Mouse (Mus musculus) olfactory bulb, adult 2 months (tissue): Measurements from ENCODE around the gene Birc5. TPM values are rescaled to one million over a fixed set of nuclear protein-coding genes. Genes with fewer than 3 reads are reported as not detected.
A peak's percentile ranks its signal among the peaks of the same experiment; 100 is the strongest.

Experiments used
- H3K27ac ChIP-seq: fragments of 200-500 bp; 2 replicates; pipeline ENCODE4 v1.5.1; 2012; ENCODE audit warnings: low read depth, low read length; ENCODE audit not compliant: insufficient read depth
- H3K4me1 ChIP-seq: fragments of 200-500 bp; 2 replicates; pipeline ENCODE4 v1.6.1; 2012; ENCODE audit warnings: low read length; ENCODE audit not compliant: control insufficient read depth, insufficient read depth
- H3K4me3 ChIP-seq: fragments of 200-500 bp; 2 replicates; pipeline ENCODE4 v1.5.1; 2012; ENCODE audit warnings: mild to moderate bottlenecking, low read depth, low read length, moderate library complexity; ENCODE audit not compliant: insufficient read depth
- CTCF ChIP-seq: fragments of 200-500 bp; IDR thresholded peaks from 2 replicates; pipeline ENCODE4 v1.5.1; 2012; ENCODE audit warnings: low read depth, mild to moderate bottlenecking, low read length, moderate library complexity; ENCODE audit not compliant: insufficient read depth
- POLR2A ChIP-seq: fragments of 200-500 bp; IDR thresholded peaks from 2 replicates; pipeline ENCODE4 v1.6.1; 2012; ENCODE audit warnings: mild to moderate bottlenecking, low read depth, low read length, moderate library complexity; ENCODE audit not compliant: insufficient read depth
- WGBS: fragments of 180-500 bp; shearing (Covaris S2); methylation state at CpG from one replicate; pipeline ENCODE4 v1.1.7; 2018; 5-methylcytosine and 5-hydroxymethylcytosine counted together
- polyA plus RNA-seq: library from polyadenylated mRNA; stranded (reverse); fragments of >200 nt; gene quantifications from 2 replicates; pipeline ENCODE4 v1.2.4, GENCODE M21; 2012; ENCODE audit warnings: low replicate concordance; ENCODE audit not compliant: missing spikeins, insufficient read depth, insufficient read length

Birc5 gene
- polyA plus RNA-seq = not detected in 2 replicates

DNA sequence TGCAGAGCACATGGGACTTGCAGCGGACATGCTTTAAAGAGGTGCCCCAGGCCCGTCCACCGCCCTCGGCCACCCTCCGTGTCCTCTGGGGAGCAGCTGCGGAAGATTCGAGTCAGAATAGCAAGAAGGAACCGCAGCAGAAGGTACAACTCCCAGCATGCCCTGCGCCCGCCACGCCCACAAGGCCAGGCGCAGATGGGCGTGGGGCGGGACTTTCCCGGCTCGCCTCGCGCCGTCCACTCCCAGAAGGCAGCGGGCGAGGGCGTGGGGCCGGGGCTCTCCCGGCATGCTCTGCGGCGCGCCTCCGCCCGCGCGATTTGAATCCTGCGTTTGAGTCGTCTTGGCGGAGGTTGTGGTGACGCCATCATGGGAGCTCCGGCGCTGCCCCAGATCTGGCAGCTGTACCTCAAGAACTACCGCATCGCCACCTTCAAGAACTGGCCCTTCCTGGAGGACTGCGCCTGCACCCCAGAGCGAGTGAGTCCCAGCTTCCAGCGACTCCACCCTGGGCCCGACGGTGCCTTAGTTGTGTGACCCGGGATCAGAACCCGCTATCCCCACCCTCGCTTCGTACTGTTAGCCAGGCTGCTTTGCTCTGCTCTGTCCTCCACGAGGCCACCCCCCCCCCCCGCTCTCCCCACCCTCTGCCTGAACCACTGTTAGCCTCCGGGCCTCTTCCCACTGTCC is at the start of gene Birc5:
TSS of gene Birc5 (plus strand) at position 267 of the 687 bp plus-strand sequence.
- H3K4me1 ChIP-seq = peaks cover 13% of the 10 kb centered on the region
- WGBS = under 1% methylated on average over 51 of the region's 51 CpGs
- peak within 1 kb of the TSS; percentile 83 for H3K4me3 ChIP-seq
- no peak for TF ChIP-seq CTCF
- TF ChIP-seq POLR2A = peak; percentile 83
- H3K27ac ChIP-seq = peak within 1 kb of the TSS; percentile 91

DNA sequence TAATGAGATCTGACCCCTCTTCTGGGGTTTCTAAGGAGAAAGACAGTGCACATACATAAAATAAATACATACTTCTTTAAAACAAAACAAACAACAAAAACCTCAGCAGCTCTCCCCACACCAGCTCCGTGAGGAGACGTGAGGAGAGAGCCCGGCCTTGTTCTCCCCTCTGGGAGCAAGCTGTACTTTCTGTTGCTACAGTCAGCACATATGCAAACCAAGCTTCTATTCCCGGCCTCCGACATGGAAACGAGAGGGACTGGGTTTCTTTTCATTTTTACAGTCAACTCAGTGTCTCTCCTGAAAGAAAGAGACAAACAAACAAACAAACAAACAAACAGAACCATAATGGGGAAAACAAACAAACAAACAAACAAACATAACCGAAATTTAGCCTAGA is 49.0 kb upstream of the Birc5 start:
- WGBS = 86% methylated on average over 7 of the region's 7 CpGs
- TF ChIP-seq POLR2A (no peak), CTCF (no peak)
- H3K27ac ChIP-seq = no peak overlapping the region
- no peaks in the 10 kb centered on the region for H3K4me1 ChIP-seq
- no peak overlapping the region for H3K4me3 ChIP-seq

DNA sequence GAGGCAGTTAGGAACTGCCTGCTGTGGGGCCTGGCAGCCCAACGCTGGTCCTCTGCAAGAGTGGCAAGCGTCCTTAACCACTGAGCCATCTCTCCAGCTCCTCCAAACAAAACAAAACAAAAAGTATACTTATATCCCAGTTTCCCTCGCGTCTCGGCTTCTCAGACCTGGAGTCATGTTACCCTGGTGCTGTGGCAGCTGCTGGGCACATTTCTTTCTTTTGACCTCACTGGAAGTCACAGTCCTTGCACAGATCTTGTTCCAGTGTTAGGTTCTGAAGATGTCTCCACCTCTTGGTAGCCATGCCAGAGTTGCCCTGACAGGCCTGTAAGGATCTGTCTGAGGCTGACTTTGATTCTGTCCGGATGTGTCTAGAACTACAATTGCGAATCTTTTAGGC is 47.4 kb upstream of the Birc5 start:
- Histone ChIP-seq H3K4me3 (no peak overlapping the region), H3K27ac (no peak overlapping the region), H3K4me1 (no peaks in the 10 kb centered on the region)
- 92% methylated on average over 7 of the region's 7 CpGs for WGBS
- TF ChIP-seq CTCF = no peak
- TF ChIP-seq POLR2A = no peak

DNA sequence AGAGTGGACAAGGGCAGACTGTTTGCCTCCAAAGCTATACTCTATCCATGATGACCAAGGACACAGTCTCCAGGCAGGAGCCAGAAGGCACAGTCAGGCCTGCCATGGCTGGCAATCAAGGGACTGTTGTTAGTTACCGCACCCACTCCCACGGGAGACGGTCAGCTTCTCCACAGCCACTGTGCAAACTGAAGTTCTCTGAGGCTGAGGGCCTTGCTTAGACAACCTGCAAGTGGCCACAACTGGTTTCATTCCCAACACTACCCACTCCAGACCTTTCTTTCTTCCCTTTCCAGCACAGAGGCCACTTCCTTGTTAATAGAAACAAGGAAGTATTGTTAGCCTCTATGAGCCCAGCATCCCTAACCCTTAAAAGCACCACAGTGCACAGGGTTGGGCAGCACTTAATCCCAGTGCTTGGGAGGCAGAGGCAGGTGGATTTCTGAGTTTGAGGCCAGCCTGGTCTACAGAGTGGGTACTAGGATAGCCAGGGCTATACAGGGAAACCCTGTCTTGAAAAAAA is 45.8 kb upstream of the Birc5 start:
- H3K27ac ChIP-seq = no peak overlapping the region
- WGBS = 88% methylated on average over 3 of the region's 3 CpGs
- no peak overlapping the region for H3K4me3 ChIP-seq
- TF ChIP-seq CTCF = no peak
- TF ChIP-seq POLR2A = no peak
- no peaks in the 10 kb centered on the region for H3K4me1 ChIP-seq

DNA sequence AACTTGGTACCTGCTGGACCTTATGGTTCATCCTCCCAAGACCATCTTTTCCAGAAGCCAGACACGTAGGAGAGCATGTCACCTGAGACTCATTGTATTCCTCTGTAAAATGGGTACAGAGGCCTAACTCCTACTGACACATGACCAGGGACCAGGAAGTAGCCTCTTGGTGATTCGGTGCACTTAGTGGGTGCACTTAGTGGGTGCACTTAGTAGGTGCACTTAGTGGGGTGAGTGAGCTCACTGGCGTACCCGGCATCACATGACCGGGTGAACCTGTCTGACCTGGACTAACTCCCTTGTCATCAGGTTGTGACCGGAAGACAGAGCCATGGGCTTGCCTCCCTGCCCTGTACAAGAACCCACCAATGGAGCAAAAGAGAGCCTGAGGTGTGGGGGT is 42.3 kb upstream of the Birc5 start:
- H3K4me1 ChIP-seq = peaks cover 16% of the 10 kb centered on the region
- TF ChIP-seq POLR2A = no peak
- TF ChIP-seq CTCF = no peak
- no peak overlapping the region for H3K4me3 ChIP-seq
- WGBS = 94% methylated on average over 6 of the region's 6 CpGs
- H3K27ac ChIP-seq = no peak overlapping the region

DNA sequence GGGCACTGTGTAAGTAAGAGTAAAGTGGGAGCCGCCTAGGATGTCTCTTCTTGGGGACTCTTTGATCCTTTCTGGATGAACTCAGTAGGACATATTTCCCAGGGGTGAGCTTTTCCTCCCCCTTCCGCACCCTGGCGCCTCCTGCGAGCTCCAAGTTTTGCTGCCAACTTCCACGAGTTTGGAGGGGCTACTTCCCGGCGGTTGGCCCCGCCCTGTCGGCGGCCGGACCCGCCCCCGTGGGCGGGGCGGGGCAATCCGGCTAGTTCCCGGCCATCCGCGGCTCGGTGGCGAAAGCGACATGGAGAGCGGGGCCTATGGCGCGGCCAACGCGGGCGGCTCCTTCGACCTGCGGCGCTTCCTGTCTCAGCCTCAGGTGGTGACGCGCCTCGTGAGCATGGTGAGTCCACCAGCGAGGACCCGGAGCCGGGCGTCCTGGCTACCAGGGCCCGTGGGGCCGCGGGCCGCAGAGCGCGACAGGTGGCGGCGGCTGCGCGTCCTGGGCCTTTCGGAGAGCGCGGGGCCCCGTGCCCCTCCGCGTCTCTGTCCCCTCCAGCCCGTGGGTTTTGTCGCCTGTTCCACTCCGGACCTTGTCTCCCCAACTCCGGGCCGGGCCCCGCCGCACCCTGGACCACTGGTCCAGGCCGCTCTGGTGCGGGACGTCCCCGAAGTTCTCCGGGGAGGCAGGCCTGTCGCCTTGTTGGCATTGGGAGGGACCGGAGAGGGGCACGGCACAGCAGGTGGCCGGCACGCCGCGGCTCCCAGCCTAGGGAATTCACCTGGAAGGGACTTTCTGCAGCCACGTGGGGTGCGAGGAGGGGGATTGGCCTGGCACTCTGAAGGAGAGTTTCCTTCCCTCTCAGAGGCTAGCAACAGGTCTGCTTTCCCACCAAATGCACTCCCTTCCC is 39.4 kb upstream of the Birc5 start, which contains the start of the genes Gm20708 and Syngr2:
TSS of gene Gm20708 (plus strand) at position 262 of the 905 bp plus-strand sequence.
TSS of gene Syngr2 (plus strand) at position 262 of the 905 bp plus-strand sequence.
- peak within 1 kb of the TSS; percentile 55 for H3K4me3 ChIP-seq
- TF ChIP-seq CTCF (no peak), POLR2A (no peak)
- peaks cover 16% of the 10 kb centered on the region for H3K4me1 ChIP-seq
- 1% methylated on average over 75 of the region's 75 CpGs for WGBS
- H3K27ac ChIP-seq = no peak within 1 kb of the TSS

DNA sequence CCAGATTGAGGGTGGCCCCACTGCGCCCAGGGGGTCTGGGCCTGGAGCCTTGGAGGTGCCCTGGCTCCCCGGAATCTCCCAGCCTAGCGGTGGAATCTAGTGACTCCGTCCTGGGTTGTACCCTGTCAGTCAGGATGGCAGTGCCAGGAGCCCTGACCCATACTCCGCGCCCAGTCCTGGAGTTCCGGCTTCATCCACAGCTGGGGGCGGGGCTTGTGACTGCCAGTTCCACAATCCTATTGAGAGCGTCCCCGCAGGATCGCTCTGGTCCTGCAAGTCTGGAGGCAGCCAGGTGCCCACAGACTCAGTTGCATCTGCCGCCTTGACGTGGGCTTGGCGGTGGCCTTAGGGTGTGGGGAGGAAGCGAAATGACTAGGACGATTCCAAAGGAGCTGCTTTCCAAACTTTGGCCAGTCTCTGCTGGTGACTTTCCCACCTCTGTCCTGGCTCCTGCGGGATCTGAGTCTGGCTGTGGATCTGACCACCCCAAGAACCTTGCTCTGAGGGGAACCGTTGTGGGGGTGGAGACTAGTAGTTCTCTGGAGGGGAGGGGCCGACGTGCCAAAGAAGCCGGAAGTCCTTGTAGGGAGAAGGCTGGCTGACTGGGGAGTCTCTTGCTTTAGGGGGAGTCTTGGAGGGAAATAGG is 38.5 kb upstream of the Birc5 start:
- Histone ChIP-seq H3K4me3 (peak overlapping the region; percentile 55), H3K4me1 (peaks cover 16% of the 10 kb centered on the region), H3K27ac (no peak overlapping the region)
- no peak for TF ChIP-seq CTCF
- no peak for TF ChIP-seq POLR2A
- 1% methylated on average over 21 of the region's 21 CpGs for WGBS

DNA sequence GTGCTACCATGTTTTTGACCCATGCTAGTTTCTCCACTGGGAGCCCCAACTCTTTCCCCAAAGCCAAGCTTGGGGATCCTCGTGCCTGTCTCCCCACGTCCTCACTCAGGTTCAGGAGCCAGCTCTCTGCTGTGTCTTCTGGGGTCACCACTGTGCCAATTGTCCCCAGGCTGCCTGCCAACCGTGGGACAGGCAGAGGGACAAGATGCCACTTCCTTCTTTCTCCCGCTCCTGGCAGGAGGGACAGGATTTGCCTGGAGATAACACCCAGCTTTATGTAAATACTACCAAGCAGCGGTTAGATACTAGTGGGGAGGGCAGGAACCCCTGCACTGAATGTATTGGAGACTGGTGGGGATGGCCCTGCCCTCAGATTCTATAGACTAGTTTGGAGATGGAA is 35.2 kb upstream of the Birc5 start:
- H3K4me1 ChIP-seq = peaks cover 16% of the 10 kb centered on the region
- H3K4me3 ChIP-seq = no peak overlapping the region
- TF ChIP-seq POLR2A (no peak), CTCF (no peak)
- WGBS = 76% methylated on average over 5 of the region's 5 CpGs
- no peak overlapping the region for H3K27ac ChIP-seq
